ENCODE assay signal across 8 mouse cellular contexts in the genomic region with DNA sequence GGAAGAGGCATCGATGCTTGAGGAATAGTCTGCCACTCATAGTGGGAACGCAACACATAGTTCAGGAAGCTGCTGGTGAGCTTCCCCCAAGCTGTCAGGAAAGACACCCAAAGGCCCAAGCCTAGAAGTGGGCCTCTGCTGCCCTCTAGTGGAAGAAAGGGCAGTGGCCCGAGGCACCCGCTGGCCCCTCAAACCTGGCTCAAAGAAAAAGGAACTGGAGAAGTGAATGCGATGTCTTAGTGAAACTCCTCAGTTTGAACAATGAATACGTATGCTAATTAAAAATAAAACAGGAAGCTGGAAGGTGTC. TPM values are rescaled to one million over a fixed set of nuclear protein-coding genes. Genes with fewer than 3 reads are reported as not detected.
DNase-seq lines count a peak whose midpoint lies in the region; ATAC-seq and TF ChIP-seq lines count a peak whose summit lies in the region.

No protein-coding gene starts in this region.

- H3K9me3 ChIP-seq in heart, embryonic 14.5 days (ENCODE audit: control insufficient read depth, low read length), result no peaks in the 10 kb centered on the region

- H3K27me3 ChIP-seq in heart, embryonic 14.5 days (ENCODE audit: control insufficient read depth, insufficient read depth, low read length), result peaks cover 16% of the 10 kb centered on the region

- H3K4me1 ChIP-seq in brown adipose tissue, adult 24 weeks (ENCODE audit: control insufficient read depth, insufficient read depth, insufficient read length, low read length), result no peaks in the 10 kb centered on the region
- H3K4me1 ChIP-seq in heart, embryonic 14.5 days (ENCODE audit: control insufficient read depth in 2 of 2, insufficient read depth in 2 of 2, low read length in 2 of 2), result peaks cover 0 to 7% of the 10 kb centered on the region in 2 experiments; a peak in 1 of 4 replicates
- H3K4me1 ChIP-seq in lung, adult 2 months (ENCODE audit: control insufficient read depth, insufficient read depth, low read length), result peaks cover 3% of the 10 kb centered on the region; the same call in 1 of the 2 replicates

- TF ChIP-seq CTCF in lung, adult 2 months (IDR thresholded peaks at IDR 0.05; ENCODE audit: insufficient read depth, low read length), result peak; percentile 91

- no peak for ATAC-seq in heart, embryonic 14.5 days (ENCODE audit: insufficient number of reproducible peaks, insufficient read depth, low FRiP score, low read depth)
- peak; percentile 67 for ATAC-seq in neutrophil, adult 5-6 weeks (ENCODE audit: extremely low read depth, insufficient number of reproducible peaks, low FRiP score, poor library complexity, severe bottlenecking)

- TF ChIP-seq POLR2A in lung, adult 2 months (IDR thresholded peaks at IDR 0.05; ENCODE audit: borderline replicate concordance, extremely low read depth, low read depth, low read length), result no peak

- H3K27ac ChIP-seq in brown adipose tissue, adult 24 weeks (replicated peaks; ENCODE audit: low read depth, low read length), result no peak overlapping the region
- no peak overlapping the region for H3K27ac ChIP-seq in heart, embryonic 14.5 days (replicated peaks in 1 of 2; ENCODE audit: control insufficient read depth in 1 of 2, insufficient read depth in 1 of 2, low read depth in 2 of 2, low read length in 2 of 2)

- WGBS in heart, embryonic 14.5 days, result 4% methylated on average over 6 of the region's 6 CpGs
- 0% methylated on average over 6 of the region's 6 CpGs for WGBS in lung, adult 2 months

- H3K36me3 ChIP-seq in heart, embryonic 14.5 days (ENCODE audit: control insufficient read depth, insufficient read depth, low read length), result no peaks in the 10 kb centered on the region

- H3K4me3 ChIP-seq in brown adipose tissue, adult 24 weeks (ENCODE audit: insufficient read depth, low read depth, low read length), result peak overlapping the region; percentile 21; the same call in 1 of the 2 replicates
- peak overlapping the region in 1 of 2 experiments; percentile 20; a peak in 1 of 4 replicates for H3K4me3 ChIP-seq in heart, embryonic 14.5 days (ENCODE audit: control insufficient read depth in 1 of 2, insufficient read depth in 1 of 2, low read depth in 1 of 2, low read length in 2 of 2)
- H3K4me3 ChIP-seq in lung, adult 2 months (replicated peaks; ENCODE audit: extremely low read depth, low read depth, low read length), result no peak overlapping the region

- H3K4me2 ChIP-seq in heart, embryonic 14.5 days (ENCODE audit: low read length), result peak overlapping the region; percentile 57

- DNase-seq in CD8-positive naive resting alpha-beta T cell, adult 2 months (ENCODE audit: low read depth in 2 of 2, low spot score in 2 of 2), result peak; percentile 77 to 83
- peak; percentile 32 for DNase-seq in fibroblast of lung, adult 2 months (ENCODE audit: low read depth)
- peak; percentile 90 to 91 for DNase-seq in kidney, postnatal 4 days
- peak; percentile 85 for DNase-seq in lung, adult 2 months
- DNase-seq in testis, postnatal 14 days (ENCODE audit: low spot score), result peak; percentile 74

- H3K9ac ChIP-seq in heart, embryonic 14.5 days (ENCODE audit: low read length), result no peak overlapping the region

RNA-seq across cellular contexts. Expression of gene Armc12, which starts 2.6 kb away (rescaled TPM):
- not detected in 2 replicates for polyA plus RNA-seq in brown adipose tissue, adult 24 weeks (2012; ENCODE audit: insufficient read depth, insufficient read length, missing spikeins)
- not detected in 2 replicates for polyA plus RNA-seq in heart, embryonic 14.5 days (2014; fragmentation: Nextera tagmentation; extraction: Ambion mirVana)
- not detected in 2 replicates for polyA plus RNA-seq in lung, adult 2 months (2012; rRNA removed)
- 0.61 TPM in 1 of 2 replicates, not detected in the other for total RNA-seq in neutrophil, adult 5-6 weeks (2017)

RNA-seq across cellular contexts. Expression of gene Fkbp5, which starts 10.7 kb away (rescaled TPM):
- 3.9 and 4.1 TPM in 2 replicates for polyA plus RNA-seq in brown adipose tissue, adult 24 weeks (2012; ENCODE audit: insufficient read depth, insufficient read length, missing spikeins)
- 4.3 and 5.0 TPM in 2 replicates for polyA plus RNA-seq in heart, embryonic 14.5 days (2014; fragmentation: Nextera tagmentation; extraction: Ambion mirVana)
- polyA plus RNA-seq in lung, adult 2 months (2012; rRNA removed), result 8.8 and 14.8 TPM in 2 replicates
- 18.0 and 19.4 TPM in 2 replicates for total RNA-seq in neutrophil, adult 5-6 weeks (2017)

RNA-seq across cellular contexts. Expression of gene Clpsl2, which starts 21.2 kb away (rescaled TPM):
- polyA plus RNA-seq in brown adipose tissue, adult 24 weeks (2012; ENCODE audit: insufficient read depth, insufficient read length, missing spikeins), result not detected in 2 replicates
- not detected in 2 replicates for polyA plus RNA-seq in heart, embryonic 14.5 days (2014; fragmentation: Nextera tagmentation; extraction: Ambion mirVana)
- polyA plus RNA-seq in lung, adult 2 months (2012; rRNA removed), result not detected in 2 replicates
- not detected in 2 replicates for total RNA-seq in neutrophil, adult 5-6 weeks (2017)

RNA-seq across cellular contexts. Expression of gene Clps, which starts 32.6 kb away (rescaled TPM):
- polyA plus RNA-seq in brown adipose tissue, adult 24 weeks (2012; ENCODE audit: insufficient read depth, insufficient read length, missing spikeins), result not detected in 2 replicates
- polyA plus RNA-seq in heart, embryonic 14.5 days (2014; fragmentation: Nextera tagmentation; extraction: Ambion mirVana), result 0.47 TPM in 1 of 2 replicates, not detected in the other
- polyA plus RNA-seq in lung, adult 2 months (2012; rRNA removed), result 1.8 and 16.1 TPM in 2 replicates
- not detected in 2 replicates for total RNA-seq in neutrophil, adult 5-6 weeks (2017)

RNA-seq across cellular contexts. Expression of gene Lhfpl5, which starts 47.4 kb away (rescaled TPM):
- polyA plus RNA-seq in brown adipose tissue, adult 24 weeks (2012; ENCODE audit: insufficient read depth, insufficient read length, missing spikeins), result not detected in 2 replicates
- 0.26 and 0.45 TPM in 2 replicates for polyA plus RNA-seq in heart, embryonic 14.5 days (2014; fragmentation: Nextera tagmentation; extraction: Ambion mirVana)
- polyA plus RNA-seq in lung, adult 2 months (2012; rRNA removed), result not detected in 2 replicates
- not detected in 2 replicates for total RNA-seq in neutrophil, adult 5-6 weeks (2017)

Comparison
In these comparisons a context has a peak if more than half of its experiments do, and no peak if none do; other contexts are left out.
1. DNase-seq: peak in every context shown above with its lines; median percentile 90 in kidney, postnatal 4 days; 85 in lung, adult 2 months; 80 in CD8-positive naive resting alpha-beta T cell, adult 2 months; 74 in testis, postnatal 14 days; 32 in fibroblast of lung, adult 2 months.